Mouse (Mus musculus) hindbrain, postnatal 0 days (tissue): Measurements from ENCODE around the gene Clec16a. TPM values are rescaled to one million over a fixed set of nuclear protein-coding genes. Genes with fewer than 3 reads are reported as not detected.

Experiments used
- ATAC-seq: fragments of 200-750 bp; cut with Nextera tagmentation; 2 replicates; pipeline ENCODE4 v1.8.0; 2017; ENCODE audit warnings: mild to moderate bottlenecking, moderate TSS enrichment, moderate library complexity
- DNase-seq: peaks from one replicate; pipeline ENCODE4 v3.0.0-alpha.2; 2015; ENCODE audit warnings: low spot score
- H3K27ac ChIP-seq: fragments of 300-500 bp; sonication (generic); 2 replicates; pipeline ENCODE4 v1.5.1; 2014; ENCODE audit warnings: mild to moderate bottlenecking
- H3K27me3 ChIP-seq: fragments of 300-500 bp; sonication (generic); 2 replicates; pipeline ENCODE4 v1.6.1; 2014; ENCODE audit warnings: low read length, mixed read lengths; ENCODE audit not compliant: insufficient read depth
- H3K36me3 ChIP-seq: fragments of 300-500 bp; sonication (generic); 2 replicates; pipeline ENCODE4 v1.6.1; 2014; ENCODE audit warnings: low read length, mixed read lengths; ENCODE audit not compliant: insufficient read depth
- H3K4me1 ChIP-seq: fragments of 300-500 bp; sonication (generic); 2 replicates; pipeline ENCODE4 v1.6.1; 2014; ENCODE audit warnings: antibody characterized with exemption, low read length, mixed read lengths; ENCODE audit not compliant: insufficient read depth
- H3K4me2 ChIP-seq: fragments of 300-500 bp; sonication (generic); 2 replicates; pipeline ENCODE4 v1.6.1; 2014; ENCODE audit warnings: low read depth, mild to moderate bottlenecking, low read length, moderate library complexity, mixed read lengths
- H3K4me3 ChIP-seq: fragments of 300-500 bp; sonication (generic); 2 replicates; pipeline ENCODE4 v1.5.1; 2014; ENCODE audit warnings: low read length
- H3K9ac ChIP-seq: fragments of 300-500 bp; sonication (generic); replicated peaks from 2 replicates; pipeline ENCODE4 v1.6.1; 2014; ENCODE audit warnings: mild to moderate bottlenecking, low read length, moderate library complexity, mixed read lengths
- H3K9me3 ChIP-seq: fragments of 300-500 bp; sonication (generic); 2 replicates; pipeline ENCODE4 v1.6.1; 2016; ENCODE audit warnings: low read length, mixed read lengths
- CTCF ChIP-seq: IDR thresholded peaks from 2 replicates; pipeline ENCODE4 v1.5.1; 2016; ENCODE audit warnings: antibody characterized with exemption, control low read depth, low read depth
- WGBS: fragments of 180-500 bp; shearing (Covaris S2); extraction: QIAGEN DNeasy Blood & Tissue Kit; methylation state at CpG from one replicate; pipeline ENCODE4 v1.1.7; 2014; 5-methylcytosine and 5-hydroxymethylcytosine counted together
- polyA plus RNA-seq: library from polyadenylated mRNA; unstranded; fragments of >200 nt; fragmentation: Nextera tagmentation; extraction: Ambion mirVana; gene quantifications from 2 replicates; pipeline ENCODE4 v1.2.1, GENCODE M21; 2015
- total RNA-seq: library from RNA; depleted of rRNA; stranded (reverse); fragments of >200 nt; gene quantifications from 2 replicates; pipeline ENCODE4 v1.2.3, GENCODE M21; 2014

The Clec16a gene
- total and polyA plus RNA-seq, 2 experiments from 2014 or later = 62.5 to 67.8 TPM

DNA sequence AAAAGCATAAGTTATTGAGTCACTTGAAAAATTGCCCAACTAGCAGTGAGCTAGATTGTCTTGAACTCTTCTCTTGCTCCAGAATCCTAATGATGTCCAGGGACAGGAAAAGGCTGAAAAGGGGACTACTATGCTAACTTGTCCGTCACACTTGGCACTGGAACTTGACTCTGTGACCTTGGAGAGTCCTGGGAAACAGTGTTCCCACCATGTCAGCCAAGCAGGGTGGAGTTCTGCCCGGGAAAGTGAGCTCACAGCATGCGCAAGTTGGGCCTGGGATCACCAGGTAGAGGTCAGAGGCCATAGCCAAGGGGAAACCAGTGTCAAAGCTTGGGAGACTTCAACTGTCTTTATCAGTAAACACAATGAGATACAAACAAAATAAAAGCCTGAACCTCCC is 62.7 kb downstream of the Clec16a start:
- no peaks in the 10 kb centered on the region for H3K4me1 ChIP-seq
- peaks cover 25% of the 10 kb centered on the region for H3K36me3 ChIP-seq
- DNase-seq (no peak), ATAC-seq (no peak)
- H3K27me3 ChIP-seq = no peaks in the 10 kb centered on the region
- no peaks in the 10 kb centered on the region for H3K9me3 ChIP-seq
- H3K4me3 ChIP-seq = no peak overlapping the region
- WGBS = 76% methylated on average over 3 of the region's 3 CpGs
- TF ChIP-seq CTCF = no peak
- H3K27ac ChIP-seq = no peak overlapping the region
- H3K4me2 ChIP-seq = no peak overlapping the region
- no peak overlapping the region for H3K9ac ChIP-seq

DNA sequence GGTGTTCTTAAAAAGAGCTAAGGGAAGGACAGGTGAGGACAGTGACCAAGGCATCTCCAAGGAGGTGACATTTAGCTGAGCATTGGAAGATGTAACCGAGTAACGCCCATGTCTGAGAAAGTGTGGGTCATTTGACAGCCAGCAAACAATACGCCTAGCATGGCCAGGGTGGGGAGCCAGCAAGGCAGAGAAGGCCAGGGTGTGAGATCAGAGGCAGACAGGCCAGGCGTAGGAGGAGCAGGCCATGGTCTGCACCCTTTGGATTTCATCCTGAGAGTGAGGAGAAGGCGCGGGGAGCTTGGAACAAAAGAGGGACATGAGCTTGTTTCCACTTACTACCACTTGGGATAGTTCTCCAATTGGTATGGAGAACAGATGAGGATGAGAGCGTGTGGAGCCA is 64.8 kb downstream of the Clec16a start:
- WGBS = 93% methylated on average over 7 of the region's 7 CpGs
- Histone ChIP-seq H3K9ac (no peak overlapping the region), H3K4me3 (no peak overlapping the region), H3K36me3 (peaks cover 39% of the 10 kb centered on the region), H3K9me3 (no peaks in the 10 kb centered on the region), H3K27me3 (no peaks in the 10 kb centered on the region), H3K4me2 (no peak overlapping the region), H3K27ac (no peak overlapping the region), H3K4me1 (no peaks in the 10 kb centered on the region)
- TF ChIP-seq CTCF = no peak
- DNase-seq (no peak), ATAC-seq (no peak)

DNA sequence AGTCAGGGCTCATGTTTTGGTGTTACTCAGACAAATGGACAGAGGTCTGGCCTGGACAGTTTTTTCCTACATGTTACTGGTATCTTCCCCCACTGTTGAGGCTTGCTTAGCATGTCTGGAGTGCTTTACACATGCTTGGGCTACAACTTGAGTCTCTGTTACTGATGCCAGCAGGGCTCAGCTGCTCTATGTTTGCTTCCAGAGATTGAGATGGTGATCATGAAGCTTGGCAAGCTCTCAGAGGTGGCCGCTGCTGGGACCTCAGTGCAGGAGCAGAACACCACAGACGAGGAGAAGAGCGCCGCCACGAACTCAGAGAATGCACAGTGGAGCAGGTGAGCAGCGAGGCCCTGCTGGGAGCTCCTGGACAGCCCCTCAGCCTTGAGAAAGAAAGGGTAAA is 65.7 kb downstream of the Clec16a start:
- DNase-seq (no peak), ATAC-seq (no peak)
- H3K4me1 ChIP-seq = no peaks in the 10 kb centered on the region
- TF ChIP-seq CTCF = no peak
- H3K27ac ChIP-seq = no peak overlapping the region
- no peaks in the 10 kb centered on the region for H3K27me3 ChIP-seq
- peaks cover 48% of the 10 kb centered on the region for H3K36me3 ChIP-seq
- no peak overlapping the region for H3K4me2 ChIP-seq
- H3K9ac ChIP-seq = no peak overlapping the region
- WGBS = 88% methylated on average over 6 of the region's 6 CpGs
- H3K4me3 ChIP-seq = no peak overlapping the region
- H3K9me3 ChIP-seq = no peaks in the 10 kb centered on the region

DNA sequence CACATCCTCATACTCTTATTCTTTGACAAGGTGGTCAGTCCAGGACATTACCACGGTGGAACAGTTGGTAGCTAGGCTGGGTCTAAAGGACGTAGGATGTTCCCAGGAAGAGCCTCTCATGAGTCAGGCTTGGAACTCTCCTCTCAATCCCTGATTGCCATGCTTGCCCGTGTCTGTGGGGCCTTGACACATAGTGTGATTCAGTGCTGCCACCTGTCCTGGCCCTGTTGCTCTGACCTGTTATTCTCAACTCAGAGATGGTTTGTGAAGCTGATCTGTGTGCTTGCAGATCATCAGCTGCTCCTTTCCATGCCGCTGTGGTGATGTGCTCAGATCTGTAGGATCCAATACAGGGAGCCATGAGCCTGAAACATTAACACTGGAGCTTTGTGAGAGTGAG is 66.2 kb downstream of the Clec16a start:
- Histone ChIP-seq H3K9me3 (no peaks in the 10 kb centered on the region), H3K4me2 (no peak overlapping the region), H3K4me1 (no peaks in the 10 kb centered on the region), H3K9ac (no peak overlapping the region), H3K4me3 (no peak overlapping the region), H3K27me3 (no peaks in the 10 kb centered on the region), H3K27ac (no peak overlapping the region), H3K36me3 (peaks cover 50% of the 10 kb centered on the region)
- ATAC-seq (no peak), DNase-seq (no peak)
- no peak for TF ChIP-seq CTCF
- WGBS = 85% methylated on average over 4 of the region's 4 CpGs

DNA sequence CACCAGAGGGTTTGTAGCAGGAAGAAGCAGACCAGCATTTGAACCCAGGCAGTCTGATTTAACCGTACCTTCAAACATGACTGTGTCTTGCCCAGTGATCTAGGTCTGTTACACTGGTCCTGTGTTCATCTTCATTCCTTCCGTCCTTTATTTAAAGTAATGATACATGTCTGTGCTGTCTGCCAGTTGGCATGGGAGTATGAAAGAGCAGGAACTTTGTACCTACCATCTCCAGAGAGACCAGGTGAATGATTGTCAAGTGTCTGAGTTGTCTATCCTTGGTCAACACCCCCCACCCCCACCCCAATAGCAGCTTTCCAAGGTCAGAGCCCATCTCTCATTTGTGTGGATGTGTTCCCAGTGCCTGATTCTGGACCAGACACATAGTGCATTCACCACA is 68.9 kb downstream of the Clec16a start:
- H3K27me3 ChIP-seq = no peaks in the 10 kb centered on the region
- TF ChIP-seq CTCF = no peak
- no peak for ATAC-seq
- no peak overlapping the region for H3K4me2 ChIP-seq
- 91% methylated on average over 2 of the region's 2 CpGs for WGBS
- no peaks in the 10 kb centered on the region for H3K4me1 ChIP-seq
- H3K4me3 ChIP-seq = no peak overlapping the region
- H3K9ac ChIP-seq = no peak overlapping the region
- H3K36me3 ChIP-seq = peaks cover 42% of the 10 kb centered on the region
- DNase-seq = no peak
- no peaks in the 10 kb centered on the region for H3K9me3 ChIP-seq
- no peak overlapping the region for H3K27ac ChIP-seq

DNA sequence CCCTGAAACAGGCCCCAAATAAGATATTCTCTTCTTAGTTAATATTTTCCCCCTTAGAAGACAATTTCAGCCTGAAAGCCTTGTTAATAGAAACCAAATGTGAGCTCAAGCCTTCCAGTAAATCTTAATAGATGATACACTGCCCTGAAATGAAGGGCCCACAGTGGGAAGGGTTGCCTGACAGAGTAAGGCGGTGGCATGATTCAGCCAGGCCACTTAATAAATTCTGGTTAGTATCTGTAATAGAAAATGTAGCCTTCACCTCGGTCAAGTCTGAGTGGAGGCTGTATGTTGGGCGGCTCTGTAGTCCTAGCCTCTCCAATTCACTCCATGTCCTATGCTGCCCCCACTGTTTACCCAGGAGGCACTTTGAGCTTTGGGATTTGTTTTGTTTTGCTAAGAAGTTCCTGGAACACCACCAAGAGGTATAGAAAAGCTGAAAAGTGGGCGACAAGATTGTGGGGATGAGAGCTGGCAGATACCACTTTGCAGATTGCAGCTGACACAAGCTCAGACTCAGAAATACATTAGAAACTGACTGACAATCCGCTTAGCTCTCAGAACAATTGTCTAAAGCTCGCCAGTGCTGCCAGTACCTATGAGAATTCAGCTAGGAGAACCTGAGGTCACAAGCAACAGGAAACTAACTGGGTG is 75.9 kb downstream of the Clec16a start:
- DNase-seq = no peak
- WGBS = 63% methylated on average over 6 of the region's 6 CpGs
- no peak overlapping the region; the same call in 1 of the 2 replicates for H3K27ac ChIP-seq
- H3K4me2 ChIP-seq = no peak overlapping the region
- no peaks in the 10 kb centered on the region for H3K27me3 ChIP-seq
- H3K9me3 ChIP-seq = no peaks in the 10 kb centered on the region
- H3K36me3 ChIP-seq = peaks cover 8% of the 10 kb centered on the region; the same call in 1 of the 2 replicates
- no peak for ATAC-seq
- no peak overlapping the region for H3K4me3 ChIP-seq
- no peaks in the 10 kb centered on the region for H3K4me1 ChIP-seq
- H3K9ac ChIP-seq = no peak overlapping the region
- no peak for TF ChIP-seq CTCF

DNA sequence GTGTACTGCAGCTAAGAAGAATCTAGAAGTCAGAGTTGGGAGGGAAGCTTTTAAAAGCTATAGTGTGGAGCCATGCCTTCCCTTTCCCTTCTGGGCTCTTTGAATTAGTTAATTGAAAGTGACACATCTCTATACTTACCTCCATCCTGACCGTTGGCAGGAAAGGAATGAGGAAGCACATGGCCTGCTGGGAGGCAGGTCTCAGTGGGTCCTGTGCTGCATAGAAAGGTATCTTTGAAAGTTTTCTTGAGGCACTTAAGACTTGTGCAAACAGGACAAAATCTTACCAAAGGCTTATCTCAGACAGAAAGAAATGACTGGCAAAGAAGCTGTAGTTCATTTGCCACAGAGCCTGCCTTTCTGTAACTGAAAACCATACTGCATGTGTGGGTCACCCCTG is 76.6 kb downstream of the Clec16a start:
- Histone ChIP-seq H3K4me2 (no peak overlapping the region), H3K9ac (no peak overlapping the region), H3K27me3 (no peaks in the 10 kb centered on the region), H3K36me3 (peaks cover 8% of the 10 kb centered on the region; the same call in 1 of the 2 replicates), H3K9me3 (no peaks in the 10 kb centered on the region), H3K4me3 (no peak overlapping the region), H3K4me1 (no peaks in the 10 kb centered on the region), H3K27ac (no peak overlapping the region; the same call in 1 of the 2 replicates)
- DNase-seq (no peak), ATAC-seq (no peak)
- no peak for TF ChIP-seq CTCF
- 55% methylated on average over 1 of the region's 1 CpGs for WGBS
